Mouse (Mus musculus): ENCODE data around the gene Gli1. TPM values are rescaled to one million over a fixed set of nuclear protein-coding genes. Genes with fewer than 3 reads are reported as not detected.

Gli1 gene
- polyA plus RNA-seq, 1 experiment = 1.7 TPM

DNA sequence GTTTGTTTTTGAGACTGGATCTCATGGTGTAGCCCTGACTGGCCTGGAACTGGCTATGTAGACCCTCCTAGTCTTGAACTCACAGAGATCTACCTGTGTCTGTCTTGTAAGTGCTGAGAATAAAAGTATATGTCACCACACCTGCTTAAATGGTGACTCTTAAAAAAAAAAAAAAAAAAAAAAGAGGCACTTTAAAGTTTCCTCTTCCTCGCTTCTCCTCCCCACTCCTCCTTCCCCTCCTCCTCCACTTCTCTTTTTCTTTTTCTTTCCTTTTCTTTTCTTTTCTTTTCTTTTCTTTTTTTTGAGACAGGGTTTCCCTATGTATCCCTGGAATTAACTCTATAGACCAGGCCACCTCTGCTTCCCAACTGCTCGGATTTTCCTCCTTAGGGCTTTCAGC lies 29.2 kb upstream of the Gli1 start:
- no peaks in the 10 kb centered on the region for H3K4me1 ChIP-seq (ENCODE audit: control insufficient read depth, insufficient read depth, low read length)
- no peaks in the 10 kb centered on the region for H3K27me3 ChIP-seq (replicated peaks; ENCODE audit: control insufficient read depth, insufficient read depth, low read length)
- H3K27ac ChIP-seq (ENCODE audit: insufficient read depth, low read depth, low read length) = no peak overlapping the region
- H3K4me3 ChIP-seq (ENCODE audit: insufficient read depth, low read depth, low read length) = no peak overlapping the region
- WGBS = 86% methylated on average over 2 of the region's 2 CpGs
- H3K36me3 ChIP-seq (ENCODE audit: control insufficient read depth, insufficient read depth, low read length) = no peaks in the 10 kb centered on the region
- TF ChIP-seq POLR2A (IDR thresholded peaks at IDR 0.05; ENCODE audit: low read depth, low read length) (no peak), CTCF (conservative IDR thresholded peaks at IDR 0.05; ENCODE audit: insufficient read depth, insufficient read length, low read depth, low read length) (no peak)
- DNase-seq = no peak

DNA sequence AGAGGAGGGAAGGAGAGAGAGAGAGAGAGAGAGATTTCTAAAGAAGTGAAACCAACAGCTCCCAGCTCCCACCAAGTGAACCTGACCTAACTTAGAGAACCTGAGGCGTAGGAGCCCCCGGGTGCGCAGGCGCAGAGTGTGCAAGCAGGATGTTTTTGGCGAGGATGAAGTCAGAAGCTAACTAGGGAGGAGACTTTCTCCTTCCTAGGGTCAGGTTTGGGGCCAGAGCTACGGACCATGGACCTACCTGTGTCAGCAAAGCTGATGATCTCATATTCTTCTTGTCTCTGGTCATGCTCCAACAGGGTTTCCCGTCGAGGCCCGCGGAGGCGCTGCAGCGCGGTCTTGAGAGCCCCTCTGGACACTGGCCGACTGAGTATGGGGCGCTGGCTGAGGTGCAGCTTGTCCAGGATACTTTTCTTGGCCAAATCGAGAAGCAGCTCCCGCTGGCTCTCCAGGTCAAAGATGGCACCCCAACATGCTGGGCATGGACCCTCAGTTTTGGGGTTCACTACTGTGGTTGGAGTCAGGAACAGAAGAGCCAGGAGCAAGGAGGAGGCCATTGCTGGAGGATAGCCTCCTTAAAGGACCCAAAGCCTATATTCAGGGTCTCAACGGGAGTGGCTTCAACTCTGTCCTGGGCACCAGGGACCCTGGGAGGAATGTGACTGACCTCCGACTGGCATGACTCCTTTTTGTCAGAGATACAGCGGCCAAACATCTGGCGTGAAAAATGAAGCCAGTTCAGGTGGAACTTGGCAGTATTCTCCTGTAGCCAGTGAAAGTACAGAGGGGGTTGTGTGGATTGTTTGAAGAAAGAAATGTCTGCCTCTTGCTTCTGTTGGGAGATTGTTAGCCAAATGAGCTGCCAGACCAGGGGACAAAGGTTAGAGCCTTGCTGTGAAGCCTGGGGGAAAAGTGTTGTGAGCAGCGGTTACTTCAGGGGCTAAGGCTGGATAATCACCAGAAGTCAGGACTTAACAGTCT lies 28.4 kb upstream of the Gli1 start, which contains the start of gene Inhbc:
Gene Inhbc, minus strand, starts transcription at position 598 of the 987 bp plus-strand sequence.
- Histone ChIP-seq H3K27ac (ENCODE audit: insufficient read depth, low read depth, low read length) (no peak within 1 kb of the TSS), H3K36me3 (ENCODE audit: control insufficient read depth, insufficient read depth, low read length) (no peaks in the 10 kb centered on the region), H3K4me1 (ENCODE audit: control insufficient read depth, insufficient read depth, low read length) (no peaks in the 10 kb centered on the region), H3K27me3 (replicated peaks; ENCODE audit: control insufficient read depth, insufficient read depth, low read length) (no peaks in the 10 kb centered on the region), H3K4me3 (ENCODE audit: insufficient read depth, low read depth, low read length) (no peak within 1 kb of the TSS)
- TF ChIP-seq POLR2A (IDR thresholded peaks at IDR 0.05; ENCODE audit: low read depth, low read length) (no peak), CTCF (conservative IDR thresholded peaks at IDR 0.05; ENCODE audit: insufficient read depth, insufficient read length, low read depth, low read length) (no peak)
- WGBS = 77% methylated on average over 22 of the region's 22 CpGs
- DNase-seq = peak; percentile 46

DNA sequence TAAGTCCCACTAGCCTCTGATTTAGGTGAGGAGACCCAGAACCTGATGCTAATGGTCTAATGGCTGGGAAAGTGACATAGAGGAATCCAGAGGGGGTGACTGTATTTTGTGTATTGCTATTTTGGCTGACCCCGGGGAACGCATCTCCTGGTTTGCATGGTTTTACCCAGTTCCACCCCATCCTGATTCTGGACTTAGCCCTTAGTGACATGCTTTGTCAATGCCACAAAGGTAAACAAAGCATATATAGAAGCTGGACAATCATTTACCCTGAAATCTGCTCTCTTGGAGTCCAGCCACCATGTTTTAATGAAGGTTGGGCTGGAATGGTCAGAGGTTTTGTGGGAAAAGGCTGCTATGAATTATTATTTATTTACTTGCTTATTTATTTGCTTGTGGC lies 26.5 kb upstream of the Gli1 start:
- TF ChIP-seq POLR2A (IDR thresholded peaks at IDR 0.05; ENCODE audit: low read depth, low read length) (no peak), CTCF (conservative IDR thresholded peaks at IDR 0.05; ENCODE audit: insufficient read depth, insufficient read length, low read depth, low read length) (no peak)
- no peaks in the 10 kb centered on the region for H3K4me1 ChIP-seq (ENCODE audit: control insufficient read depth, insufficient read depth, low read length)
- DNase-seq = no peak
- H3K27ac ChIP-seq (ENCODE audit: insufficient read depth, low read depth, low read length) = no peak overlapping the region
- H3K36me3 ChIP-seq (ENCODE audit: control insufficient read depth, insufficient read depth, low read length) = no peaks in the 10 kb centered on the region
- 54% methylated on average over 2 of the region's 2 CpGs for WGBS
- no peak overlapping the region for H3K4me3 ChIP-seq (ENCODE audit: insufficient read depth, low read depth, low read length)
- H3K27me3 ChIP-seq (replicated peaks; ENCODE audit: control insufficient read depth, insufficient read depth, low read length) = no peaks in the 10 kb centered on the region

- no peak for TF ChIP-seq POLR2A (IDR thresholded peaks at IDR 0.05; ENCODE audit: low read depth, low read length)
- no peak for TF ChIP-seq CTCF (conservative IDR thresholded peaks at IDR 0.05; ENCODE audit: insufficient read depth, insufficient read length, low read depth, low read length)
- no peaks in the 10 kb centered on the region for H3K4me1 ChIP-seq (ENCODE audit: control insufficient read depth, insufficient read depth, low read length)
- no peak overlapping the region for H3K4me3 ChIP-seq (ENCODE audit: insufficient read depth, low read depth, low read length)
- no peaks in the 10 kb centered on the region for H3K27me3 ChIP-seq (replicated peaks; ENCODE audit: control insufficient read depth, insufficient read depth, low read length)
- no peak for DNase-seq
- H3K27ac ChIP-seq (ENCODE audit: insufficient read depth, low read depth, low read length) = no peak overlapping the region
- H3K36me3 ChIP-seq (ENCODE audit: control insufficient read depth, insufficient read depth, low read length) = no peaks in the 10 kb centered on the region
- 84% methylated on average over 5 of the region's 5 CpGs for WGBS
Measured at GRCm38 (mm10) chr10:127367116-127367515, 25.3 kb upstream of the Gli1 start.

GRCm38 (mm10) chr10:127360714-127361113 lies 18.9 kb upstream of the Gli1 start:
- H3K36me3 ChIP-seq (ENCODE audit: control insufficient read depth, insufficient read depth, low read length) = no peaks in the 10 kb centered on the region
- DNase-seq = no peak
- no peaks in the 10 kb centered on the region for H3K27me3 ChIP-seq (replicated peaks; ENCODE audit: control insufficient read depth, insufficient read depth, low read length)
- H3K4me3 ChIP-seq (ENCODE audit: insufficient read depth, low read depth, low read length) = no peak overlapping the region
- no peak for TF ChIP-seq CTCF (conservative IDR thresholded peaks at IDR 0.05; ENCODE audit: insufficient read depth, insufficient read length, low read depth, low read length)
- no peak for TF ChIP-seq POLR2A (IDR thresholded peaks at IDR 0.05; ENCODE audit: low read depth, low read length)
- no peak overlapping the region for H3K27ac ChIP-seq (ENCODE audit: insufficient read depth, low read depth, low read length)
- 90% methylated on average over 3 of the region's 3 CpGs for WGBS
- no peaks in the 10 kb centered on the region for H3K4me1 ChIP-seq (ENCODE audit: control insufficient read depth, insufficient read depth, low read length)

- TF ChIP-seq CTCF (conservative IDR thresholded peaks at IDR 0.05; ENCODE audit: insufficient read depth, insufficient read length, low read depth, low read length) = no peak
- no peak for TF ChIP-seq POLR2A (IDR thresholded peaks at IDR 0.05; ENCODE audit: low read depth, low read length)
- 73% methylated on average over 10 of the region's 10 CpGs for WGBS
- Histone ChIP-seq H3K36me3 (ENCODE audit: control insufficient read depth, insufficient read depth, low read length) (no peaks in the 10 kb centered on the region), H3K4me1 (ENCODE audit: control insufficient read depth, insufficient read depth, low read length) (no peaks in the 10 kb centered on the region; the same call in 1 of the 2 replicates), H3K27ac (ENCODE audit: insufficient read depth, low read depth, low read length) (no peak overlapping the region), H3K27me3 (replicated peaks; ENCODE audit: control insufficient read depth, insufficient read depth, low read length) (no peaks in the 10 kb centered on the region), H3K4me3 (ENCODE audit: insufficient read depth, low read depth, low read length) (no peak overlapping the region)
- DNase-seq = no peak
Measured at GRCm38 (mm10) chr10:127355336-127355735, 13.6 kb upstream of the Gli1 start.

Data from kidney, adult 2 months (tissue).